In genomic region chr2:85715119-85715518, GRCm38 (mm10) we compare ENCODE assay signal across 32 mouse cellular contexts. TPM values are rescaled to one million over a fixed set of nuclear protein-coding genes. Genes with fewer than 3 reads are reported as not detected.
"Had no signal": no experiment of that assay in that cellular context is flagged by ENCODE, and none has a peak within 500 bp of the region (broad histone marks: within the 10 kb centered on the region; RNA-seq: fewer than 3 reads in every experiment).

Gene Olfr1009 (plus strand): TSS chr2:85715419.

- DNase-seq: cerebellum, adult 8-10 months; cerebellum, adult 9-10 months; cerebellum, adult 9-11 months; cerebellum, postnatal 10 days; cerebellum, postnatal 14 days; cerebellum, postnatal 25 days; cerebellum, postnatal 36 days; forebrain, postnatal 0 days; gastrocnemius, adult 2 months; gastrocnemius, postnatal 10 days; gastrocnemius, postnatal 14 days; gastrocnemius, postnatal 25 days; gastrocnemius, postnatal 36 days; heart, adult 18-20 months; heart, adult 2 months had no signal

- H3K9me3 ChIP-seq: embryonic facial prominence, embryonic 10.5 days; embryonic facial prominence, embryonic 12.5 days; embryonic facial prominence, embryonic 13.5 days; embryonic facial prominence, embryonic 15.5 days; forebrain, embryonic 10.5 days; forebrain, embryonic 12.5 days; forebrain, embryonic 13.5 days; forebrain, embryonic 15.5 days had no signal

- H3K4me1 ChIP-seq: embryonic facial prominence, embryonic 10.5 days; embryonic facial prominence, embryonic 12.5 days; embryonic facial prominence, embryonic 13.5 days; embryonic facial prominence, embryonic 15.5 days; forebrain, embryonic 10.5 days; forebrain, embryonic 12.5 days; forebrain, embryonic 13.5 days; forebrain, embryonic 15.5 days had no signal

- H3K4me2 ChIP-seq: embryonic facial prominence, embryonic 12.5 days; embryonic facial prominence, embryonic 13.5 days; embryonic facial prominence, embryonic 15.5 days; forebrain, embryonic 12.5 days; forebrain, embryonic 13.5 days; forebrain, embryonic 15.5 days had no signal

- H3K27ac ChIP-seq: embryonic facial prominence, embryonic 10.5 days; embryonic facial prominence, embryonic 12.5 days; embryonic facial prominence, embryonic 13.5 days; embryonic facial prominence, embryonic 15.5 days; forebrain, embryonic 10.5 days; forebrain, embryonic 12.5 days; forebrain, embryonic 13.5 days; forebrain, embryonic 15.5 days; gastrocnemius, adult 2 months; heart, adult 2 months had no signal

- ATAC-seq: forebrain, embryonic 13.5 days; forebrain, embryonic 14.5 days; forebrain, embryonic 15.5 days; forebrain, embryonic 16.5 days; forebrain, postnatal 0 days had no signal

- H3K36me3 ChIP-seq: embryonic facial prominence, embryonic 10.5 days; embryonic facial prominence, embryonic 12.5 days; embryonic facial prominence, embryonic 13.5 days; embryonic facial prominence, embryonic 15.5 days; forebrain, embryonic 10.5 days; forebrain, embryonic 12.5 days; forebrain, embryonic 15.5 days had no signal

- H3K9ac ChIP-seq: embryonic facial prominence, embryonic 12.5 days; embryonic facial prominence, embryonic 13.5 days; embryonic facial prominence, embryonic 15.5 days; forebrain, embryonic 12.5 days; forebrain, embryonic 13.5 days; forebrain, embryonic 15.5 days; forebrain, postnatal 0 days had no signal

- H3K27me3 ChIP-seq: embryonic facial prominence, embryonic 12.5 days; embryonic facial prominence, embryonic 13.5 days; embryonic facial prominence, embryonic 15.5 days; forebrain, embryonic 12.5 days; forebrain, embryonic 13.5 days; forebrain, embryonic 15.5 days had no signal

- H3K4me3 ChIP-seq: embryonic facial prominence, embryonic 10.5 days; embryonic facial prominence, embryonic 12.5 days; embryonic facial prominence, embryonic 13.5 days; embryonic facial prominence, embryonic 15.5 days; erythroblast, embryonic 14.5 days; forebrain, embryonic 10.5 days; forebrain, embryonic 12.5 days; forebrain, embryonic 13.5 days; forebrain, embryonic 15.5 days; gastrocnemius, adult 2 months; heart, adult 2 months had no signal

RNA-seq across cellular contexts. Expression of gene Olfr1009, which starts in this region (rescaled TPM):
- polyA plus RNA-seq: cortical plate, adult 2 months; embryonic facial prominence, embryonic 10.5 days; embryonic facial prominence, embryonic 11.5 days; embryonic facial prominence, embryonic 12.5 days; embryonic facial prominence, embryonic 13.5 days; embryonic facial prominence, embryonic 14.5 days; embryonic facial prominence, embryonic 15.5 days; erythroblast, embryonic 14.5 days; forebrain, embryonic 10.5 days; forebrain, embryonic 11.5 days; forebrain, embryonic 12.5 days; forebrain, embryonic 13.5 days; forebrain, embryonic 14.5 days; forebrain, embryonic 15.5 days; forebrain, embryonic 16.5 days; forebrain, postnatal 0 days; frontal cortex, adult 2 months; gonadal fat pad, adult 2 months; heart, adult 2 months had no signal
